Mouse (Mus musculus): ENCODE results near the gene Smtn.

The Smtn gene

GRCm38 (mm10) chr11:3547969-3548368 lies 7.6 kb upstream of the Smtn start:
- no peak for DNase-seq (ENCODE audit: low read depth, low spot score)

DNA sequence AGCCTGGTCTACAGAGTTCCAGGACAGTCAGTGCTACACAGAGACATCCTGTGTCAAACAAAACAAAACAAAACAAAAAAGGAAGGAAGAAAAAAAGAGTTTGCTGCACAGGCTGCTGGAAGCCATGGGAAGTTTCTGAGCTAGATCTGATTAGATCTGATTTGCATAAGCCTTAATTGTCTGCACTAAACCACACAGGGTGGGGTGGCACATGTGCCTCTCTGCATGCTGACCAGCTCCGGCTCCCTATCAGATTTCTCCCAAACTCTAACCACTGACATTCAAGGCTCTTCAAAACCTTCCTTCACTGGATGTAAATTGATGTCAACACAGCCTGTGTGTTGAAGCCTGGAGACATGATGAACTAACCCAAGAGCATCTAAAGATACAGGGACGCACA lies 6.6 kb upstream of the Smtn start:
- DNase-seq (ENCODE audit: low read depth, low spot score): no peak

DNA sequence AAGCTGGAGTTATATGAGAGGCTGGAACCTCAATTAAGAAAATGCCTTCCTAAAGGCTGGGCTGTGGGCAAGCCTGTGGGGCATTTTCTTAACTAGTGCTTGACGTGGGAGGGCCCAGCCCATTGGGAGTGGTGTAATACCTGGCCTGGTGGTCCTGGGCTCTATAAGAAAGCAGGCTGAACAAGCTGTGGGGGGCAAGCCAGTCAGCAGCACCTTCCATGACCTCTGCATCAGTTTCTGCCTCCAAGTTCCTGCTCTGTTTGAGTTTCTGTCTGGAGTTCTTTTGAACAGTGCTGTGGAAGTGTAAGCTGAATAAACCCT lies 5.8 kb upstream of the Smtn start:
- DNase-seq (ENCODE audit: low read depth, low spot score): no peak

DNA sequence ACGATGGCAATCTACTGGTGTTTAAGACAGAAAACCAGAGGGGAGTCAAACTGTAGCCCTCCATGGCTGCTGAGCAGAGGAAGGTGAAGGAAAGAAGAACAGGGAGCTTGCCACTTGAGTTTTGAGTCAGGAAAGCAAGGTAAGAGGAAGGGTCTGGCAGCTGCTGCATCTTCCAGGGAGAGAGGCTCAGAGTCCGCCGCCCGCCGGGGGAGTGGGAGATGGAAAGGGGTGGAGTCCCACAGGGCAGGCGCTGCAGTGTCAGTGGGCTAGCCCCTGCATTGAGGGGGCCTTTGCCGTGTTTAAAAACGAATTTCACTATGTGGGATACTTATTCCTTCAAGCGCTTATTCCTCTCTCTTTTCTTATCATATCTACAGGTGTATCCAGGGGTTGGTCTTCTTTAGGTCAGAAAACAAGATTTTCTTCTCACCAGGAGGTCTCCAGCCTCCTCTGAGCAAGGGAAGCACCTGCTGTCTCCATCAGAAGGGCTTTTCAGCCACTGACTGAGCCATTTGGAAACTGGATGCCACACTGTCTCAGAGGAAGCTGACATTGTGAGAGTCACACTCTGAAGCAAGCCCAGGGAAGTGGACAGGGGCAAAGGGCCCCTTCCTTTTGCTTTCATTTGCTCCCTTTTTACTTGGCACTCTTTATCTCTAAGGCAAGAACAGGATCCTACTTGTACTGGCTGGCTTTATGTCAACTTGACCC lies 5.3 kb upstream of the Smtn start:
- DNase-seq (ENCODE audit: low read depth, low spot score): no peak

DNA sequence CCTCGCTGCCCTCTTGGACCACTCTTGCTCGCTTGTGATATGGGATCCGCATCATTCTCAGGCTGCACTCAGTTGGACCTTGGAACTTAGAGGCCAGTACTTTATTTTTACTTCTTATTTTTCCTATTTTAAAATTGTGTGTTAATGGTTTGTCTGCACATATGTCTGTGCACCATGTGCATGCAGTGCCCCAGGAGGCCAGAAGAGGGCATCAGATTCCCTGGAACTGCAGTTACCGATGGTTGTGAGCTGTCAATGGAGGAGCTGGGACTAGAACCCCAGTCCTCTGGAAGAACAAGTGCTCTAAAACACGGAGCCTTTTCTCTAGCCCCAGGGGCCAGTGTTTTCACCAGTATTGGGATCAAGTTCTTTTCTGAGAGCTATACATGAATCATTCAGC lies 4.0 kb upstream of the Smtn start:
- no peak for DNase-seq (ENCODE audit: low read depth, low spot score)

DNA sequence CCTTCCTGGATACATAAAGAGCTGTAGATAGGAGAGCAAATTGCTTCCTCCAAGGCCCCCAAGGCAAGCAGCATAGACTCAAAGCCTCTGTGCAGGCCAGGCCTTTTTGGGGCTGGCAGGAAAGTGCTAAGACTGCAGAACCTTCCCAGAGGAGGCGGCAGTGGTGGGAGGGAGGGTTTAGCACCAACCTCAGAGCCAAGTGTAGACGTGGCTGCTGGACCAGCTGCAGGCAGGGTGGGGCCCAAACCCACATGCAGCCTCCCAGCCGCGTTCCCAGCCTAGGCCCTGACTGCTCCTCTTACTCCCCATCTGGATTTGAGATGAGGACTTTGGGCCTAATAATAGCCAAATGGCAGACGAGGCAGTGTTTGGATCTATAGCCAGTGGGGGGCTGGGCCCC lies 2.6 kb upstream of the Smtn start:
- no peak for DNase-seq (ENCODE audit: low read depth, low spot score)

DNA sequence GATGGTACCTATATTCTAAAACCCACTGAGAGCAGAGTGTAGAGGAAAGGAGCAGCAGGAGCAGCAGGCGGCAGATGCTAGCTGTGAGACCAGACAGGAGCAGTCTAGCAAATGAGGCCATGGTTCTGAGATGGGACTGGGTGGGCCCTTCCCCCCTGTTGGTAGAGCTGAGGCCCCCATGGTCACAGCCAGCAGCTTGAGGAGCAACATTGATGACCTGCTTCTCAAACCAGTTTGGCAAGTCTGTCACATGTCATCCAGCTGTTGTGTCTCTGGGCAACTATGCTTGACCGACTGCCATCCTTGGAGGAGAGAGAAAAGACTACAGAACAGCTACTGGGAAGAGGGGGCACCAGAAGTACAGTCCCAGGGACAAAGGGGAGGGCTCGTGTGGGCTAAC lies 1.5 kb upstream of the Smtn start:
- DNase-seq (ENCODE audit: low read depth, low spot score): no peak

DNA sequence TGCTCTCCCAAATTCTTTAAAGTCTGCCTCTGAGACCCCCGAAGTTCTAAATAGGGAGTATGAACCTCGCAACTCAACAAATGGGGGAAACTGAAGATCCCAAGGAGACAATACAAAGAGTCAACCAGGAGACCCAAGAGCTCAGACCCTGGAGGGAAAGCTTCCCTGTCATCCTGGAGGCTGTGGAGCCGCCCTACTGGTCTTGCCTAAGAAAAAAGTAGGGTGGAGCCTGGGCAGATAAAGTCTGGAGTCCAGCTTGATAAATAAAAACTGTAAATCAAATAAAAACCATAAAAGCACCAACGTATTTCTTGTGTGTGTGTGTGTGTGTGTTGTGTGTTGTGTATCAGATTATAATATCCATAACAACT lies 601 bp downstream of the Smtn start:
- DNase-seq (ENCODE audit: low read depth, low spot score): no peak

DNA sequence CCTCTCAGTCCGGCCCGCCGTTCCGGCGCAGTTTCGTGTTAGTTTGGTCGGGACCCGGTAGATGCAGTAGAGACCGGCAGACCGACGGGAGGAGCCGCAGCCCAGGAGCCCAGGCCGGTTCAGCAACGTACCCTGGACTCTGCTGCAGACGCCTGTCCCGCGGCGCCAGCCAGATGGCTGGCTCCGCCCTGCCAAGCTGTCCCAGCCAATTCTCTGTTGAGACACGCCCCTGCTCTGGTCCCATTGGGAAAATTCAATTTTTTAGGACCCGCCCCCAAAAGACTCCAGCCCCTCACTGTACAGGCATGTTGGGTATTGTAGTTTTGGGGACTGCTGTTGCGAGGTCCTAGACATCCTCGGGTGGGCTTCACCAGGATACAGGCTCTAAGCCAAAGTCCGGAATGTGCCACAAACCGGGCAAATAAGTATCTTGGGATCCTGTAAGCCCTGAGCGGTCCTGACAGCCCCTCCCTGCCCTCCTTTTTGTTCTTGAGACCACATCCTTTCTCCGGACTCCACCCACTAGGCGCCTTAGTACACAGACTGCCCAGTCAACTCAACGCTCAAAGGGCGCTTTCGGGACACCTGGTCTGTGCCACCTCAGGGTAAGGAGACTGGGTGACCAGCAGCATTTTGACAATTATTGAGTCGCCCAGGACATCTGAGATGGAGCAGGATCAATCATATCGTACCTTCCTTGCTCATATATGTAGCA lies 1.1 kb downstream of the Smtn start:
- peak; percentile 93 for DNase-seq (ENCODE audit: low read depth, low spot score)

DNA sequence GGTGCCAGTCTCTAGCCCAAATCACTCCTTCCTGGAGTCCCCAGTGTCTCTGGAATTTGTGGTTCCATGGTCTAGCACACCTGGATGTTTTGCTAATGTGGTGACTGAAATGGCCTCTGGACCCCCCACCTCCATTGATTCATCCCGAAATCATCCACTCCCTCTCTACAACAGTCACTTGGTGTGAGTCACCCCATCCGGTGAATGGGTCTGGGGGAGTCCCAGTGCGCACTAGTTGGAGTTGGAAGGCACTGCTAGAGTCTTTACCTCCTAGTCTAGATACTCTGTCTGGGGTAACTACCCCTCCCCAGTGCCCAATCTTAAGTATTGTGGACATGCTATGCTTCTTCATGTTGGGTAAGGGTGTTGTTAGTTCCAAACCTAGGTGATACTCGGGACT lies 2.1 kb downstream of the Smtn start:
- DNase-seq (ENCODE audit: low read depth, low spot score): no peak

- no peak for DNase-seq (ENCODE audit: low read depth, low spot score)
These were observed 2.7 kb downstream of the Smtn start for GRCm38 (mm10) chr11:3537711-3538110.

DNA sequence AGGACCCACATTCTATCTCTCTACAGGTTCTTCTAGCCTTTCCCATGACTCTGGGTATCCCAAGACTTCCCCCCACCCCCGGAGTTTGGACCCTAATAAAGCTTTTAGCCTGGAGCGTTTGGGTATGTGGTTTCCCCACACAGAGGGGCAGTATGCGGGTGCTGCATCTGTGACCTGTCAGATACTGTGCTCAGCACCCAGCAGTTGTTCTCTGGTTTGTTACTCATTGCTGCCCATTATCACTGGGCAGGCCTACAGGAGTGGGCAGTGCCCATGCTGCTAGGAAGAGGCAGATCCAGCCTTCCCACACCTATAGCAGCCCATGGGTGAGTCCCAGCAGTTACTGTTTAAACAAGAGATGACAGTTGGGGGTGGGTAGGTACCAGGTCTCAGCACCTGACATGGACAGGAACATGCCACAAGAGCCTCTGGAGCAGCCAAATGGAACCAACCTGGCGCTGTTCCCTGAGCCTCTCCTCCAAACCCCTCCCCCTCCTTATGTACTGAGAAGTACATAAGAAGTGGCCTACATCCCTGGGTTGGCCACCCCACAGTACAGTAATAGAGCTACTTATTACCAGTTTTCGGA lies 3.6 kb downstream of the Smtn start:
- no peak for DNase-seq (ENCODE audit: low read depth, low spot score)

DNA sequence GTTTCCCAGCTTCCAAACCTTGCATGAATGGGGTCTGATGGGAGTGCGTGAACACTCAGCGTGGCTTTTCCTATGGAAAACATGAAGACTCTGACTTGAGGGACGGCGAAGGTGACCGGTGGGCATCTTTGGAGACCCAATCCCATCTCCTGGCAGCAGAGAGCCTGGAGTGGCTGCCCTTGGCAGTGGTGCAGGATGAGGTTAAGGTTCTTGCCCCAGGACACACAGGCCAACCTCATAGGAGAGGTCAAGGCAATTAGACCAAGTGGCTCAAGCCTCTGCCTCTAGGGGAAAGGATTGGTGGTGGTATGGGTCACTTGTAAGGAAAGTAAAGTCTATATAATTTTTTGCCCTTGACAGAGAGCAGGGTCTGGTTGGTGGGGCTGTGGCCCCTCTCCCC lies 4.3 kb downstream of the Smtn start:
- DNase-seq (ENCODE audit: low read depth, low spot score): no peak

DNA sequence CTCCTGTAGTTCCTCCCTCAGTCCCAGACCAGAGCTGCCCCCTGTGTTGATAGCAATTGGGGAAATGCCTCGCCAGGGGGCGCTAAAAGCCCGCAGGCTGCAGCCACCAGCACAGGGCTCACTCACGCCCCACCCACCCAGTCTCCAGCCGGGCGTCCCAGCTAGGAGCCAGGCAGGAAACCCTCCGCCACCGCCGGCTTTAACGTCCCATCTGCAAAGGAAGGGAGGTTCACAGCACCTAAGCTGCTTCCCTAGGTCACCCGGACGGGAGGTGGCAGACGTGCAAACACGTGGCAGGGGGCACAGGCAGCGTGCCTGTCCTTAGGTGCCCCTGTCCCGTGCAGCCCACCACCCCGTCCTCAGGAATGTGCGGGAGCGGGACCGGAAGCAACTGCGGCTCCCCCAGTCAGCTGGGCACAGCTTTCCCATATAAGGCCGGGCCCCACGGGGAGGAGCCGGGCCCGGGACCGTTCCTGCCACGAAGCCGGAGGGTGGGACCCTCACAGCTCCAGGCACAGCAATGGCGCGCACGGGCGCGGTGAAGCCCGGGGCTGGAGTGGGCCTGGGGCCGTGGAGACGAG lies 4.9 kb downstream of the Smtn start:
- peak; percentile 94 for DNase-seq (ENCODE audit: low read depth, low spot score)

DNA sequence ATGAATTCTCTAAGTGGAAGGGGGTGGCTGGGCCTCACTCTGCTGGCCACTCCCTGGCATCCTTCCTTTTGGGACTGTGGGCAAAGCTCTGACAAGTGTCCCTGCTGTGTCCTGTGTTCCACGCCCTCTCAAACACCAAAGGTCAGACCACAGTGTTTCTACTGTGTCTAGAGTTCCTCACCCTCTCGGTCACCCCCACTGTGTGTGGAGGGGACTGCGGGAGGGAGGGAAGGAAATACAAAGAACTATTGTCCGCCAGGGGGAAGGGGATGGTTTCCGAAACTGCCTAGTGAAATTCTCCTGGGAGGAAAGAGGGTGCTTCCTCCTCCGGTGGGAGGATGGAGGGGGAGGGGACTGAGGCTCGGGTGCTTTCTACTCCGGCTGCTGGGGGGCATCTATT lies 5.5 kb downstream of the Smtn start:
- no peak for DNase-seq (ENCODE audit: low read depth, low spot score)

- DNase-seq (ENCODE audit: low read depth, low spot score): no peak
These were observed 6.9 kb downstream of the Smtn start for GRCm38 (mm10) chr11:3533406-3533932.

DNA sequence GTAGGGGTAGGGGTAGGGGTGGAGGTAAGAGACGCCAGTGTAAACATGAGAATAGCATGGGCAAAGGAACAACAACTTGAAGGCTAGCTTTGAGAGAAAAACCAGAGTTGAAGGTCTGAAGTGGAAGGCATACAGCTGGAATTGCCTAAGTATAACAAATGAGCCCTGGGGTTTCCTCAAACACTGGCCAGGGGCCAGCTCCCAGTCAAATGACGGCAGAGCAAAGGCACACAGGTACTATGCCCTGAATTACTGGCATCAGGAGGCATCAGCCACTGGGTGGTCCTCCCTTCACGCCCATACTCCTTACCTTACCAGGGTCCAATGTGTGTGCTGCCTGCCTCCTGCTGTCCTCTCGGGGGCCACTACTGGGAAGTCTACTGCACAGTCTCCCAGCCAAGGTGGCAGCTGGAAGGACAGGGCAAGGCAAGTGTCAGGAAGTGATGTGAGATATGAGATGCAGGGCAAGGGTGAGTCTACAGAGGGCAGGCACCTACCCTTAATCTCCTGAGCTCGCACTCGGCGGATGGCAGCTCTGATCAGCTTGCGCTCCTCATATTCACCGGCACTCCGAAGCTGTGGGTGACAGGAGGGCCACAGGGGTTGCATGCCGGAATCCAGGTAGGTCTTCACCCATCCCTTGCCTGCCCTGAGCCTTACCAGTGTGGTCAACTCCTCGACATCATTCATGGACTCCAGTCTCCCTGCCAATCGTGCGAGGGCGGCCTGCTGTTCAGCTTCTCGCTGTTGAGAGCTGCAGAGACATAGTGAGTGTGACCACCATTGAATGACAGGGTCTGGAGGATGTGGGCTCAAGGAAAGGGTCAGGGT lies 8.1 kb downstream of the Smtn start:
- no peak for DNase-seq (ENCODE audit: low read depth, low spot score)

DNA sequence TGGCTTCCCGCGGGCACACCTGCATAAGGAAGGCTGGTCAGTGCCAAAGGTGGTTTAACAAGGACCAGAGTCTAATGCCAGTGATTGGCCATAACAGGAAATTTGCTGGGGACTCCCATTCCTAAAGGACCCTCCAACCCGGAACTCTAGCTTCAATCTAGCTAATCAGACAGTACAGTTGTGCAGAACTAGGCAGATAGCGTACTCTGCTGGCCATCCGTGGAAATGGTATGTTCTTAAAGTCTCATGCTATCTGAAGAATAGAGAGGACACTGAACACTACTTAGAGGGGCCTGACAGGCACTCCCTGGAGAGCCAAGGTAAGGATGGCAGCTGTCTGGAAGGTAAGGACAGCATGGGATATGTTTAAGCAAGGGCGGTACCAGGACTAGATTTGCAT lies 8.8 kb downstream of the Smtn start:
- no peak for DNase-seq (ENCODE audit: low read depth, low spot score)

DNA sequence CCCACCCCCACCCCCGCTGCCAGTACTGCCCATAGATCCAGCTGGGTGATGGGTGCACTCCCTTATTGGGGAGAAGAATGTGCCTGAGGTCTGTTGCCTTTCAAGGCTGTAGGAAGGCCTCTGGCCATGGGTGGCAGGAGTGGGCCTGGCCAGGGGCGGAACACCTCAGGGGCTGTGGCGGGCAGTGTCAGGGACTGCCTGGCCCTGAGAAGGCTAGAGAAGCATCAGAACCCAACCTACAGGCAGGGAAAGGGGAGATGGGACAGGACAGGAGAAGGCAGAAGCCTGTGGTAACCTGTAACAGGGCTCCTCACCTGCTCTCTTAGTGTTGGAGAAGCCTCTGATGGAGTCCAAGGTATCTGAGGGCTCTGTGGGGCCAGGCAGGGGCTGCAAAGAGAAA lies 9.7 kb downstream of the Smtn start:
- DNase-seq (ENCODE audit: low read depth, low spot score): no peak

DNA sequence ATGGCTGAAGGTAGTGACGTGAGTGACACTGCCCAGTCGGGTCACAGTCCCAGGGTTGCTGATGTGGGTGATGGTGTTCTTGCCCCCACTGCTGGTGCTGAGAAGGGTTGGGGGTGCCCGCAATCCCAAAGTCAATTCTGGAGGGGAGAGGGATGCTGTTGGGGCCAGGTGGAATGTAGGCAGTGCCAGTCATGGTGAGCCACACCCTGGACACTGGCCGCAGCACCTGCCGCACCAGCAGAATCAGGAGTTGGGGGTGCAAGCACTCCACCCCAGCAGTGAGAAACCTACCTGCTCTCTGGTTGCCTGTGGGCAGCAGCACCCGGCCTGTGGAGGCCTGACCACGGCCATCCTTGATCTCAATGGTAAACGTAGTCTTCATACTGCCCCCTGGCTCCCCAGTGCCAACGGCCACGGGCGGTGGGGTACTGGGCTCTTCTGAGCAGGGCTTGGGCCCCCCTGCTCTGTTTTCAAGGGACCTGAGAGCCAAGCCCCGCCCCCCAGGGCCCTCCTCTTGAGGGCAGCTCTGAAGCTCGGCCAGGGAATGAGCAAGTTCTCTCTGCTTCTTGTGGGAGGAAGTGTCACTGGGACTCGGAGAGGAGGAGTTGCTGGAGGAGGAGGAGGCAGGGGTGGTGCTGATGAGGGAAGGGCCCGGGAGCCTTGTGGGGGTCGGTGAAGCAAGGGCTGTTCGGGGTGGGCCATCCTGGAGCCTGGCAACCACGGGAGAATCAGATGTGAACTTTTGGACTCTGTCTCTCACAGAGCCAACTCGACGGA lies 10.7 kb downstream of the Smtn start:
- DNase-seq (ENCODE audit: low read depth, low spot score): no peak

DNA sequence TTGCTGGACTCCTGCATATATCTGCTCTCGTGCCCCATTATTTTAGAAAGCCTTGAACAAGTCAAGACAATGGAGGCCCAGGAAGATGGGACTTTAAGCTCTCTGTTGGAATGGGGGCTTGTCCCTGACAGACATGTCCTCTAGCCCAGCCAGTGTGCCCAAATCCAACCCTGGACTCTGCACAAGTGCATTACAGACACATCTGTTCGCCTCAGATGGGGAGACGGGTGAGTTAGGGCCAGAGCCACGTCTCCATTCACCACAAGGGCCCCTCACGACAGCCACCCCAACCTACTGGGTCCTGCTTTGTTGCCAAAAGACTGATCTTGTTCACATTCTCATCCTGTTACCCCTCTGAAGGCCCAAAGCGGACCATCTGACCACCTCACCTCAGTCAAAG lies 12.2 kb downstream of the Smtn start:
- no peak for DNase-seq (ENCODE audit: low read depth, low spot score)

Data from embryo, embryonic 11.5 days (tissue).